Mouse (Mus musculus): ENCODE measurements around the gene Abca13.
A peak's percentile ranks its signal among the peaks of the same experiment; 100 is the strongest.
"Not testable (repeated sequence)": the region's sequence is repeated elsewhere in the genome, so short reads cannot be mapped to it uniquely, and the experiment has no call there.

Gene Abca13

DNA sequence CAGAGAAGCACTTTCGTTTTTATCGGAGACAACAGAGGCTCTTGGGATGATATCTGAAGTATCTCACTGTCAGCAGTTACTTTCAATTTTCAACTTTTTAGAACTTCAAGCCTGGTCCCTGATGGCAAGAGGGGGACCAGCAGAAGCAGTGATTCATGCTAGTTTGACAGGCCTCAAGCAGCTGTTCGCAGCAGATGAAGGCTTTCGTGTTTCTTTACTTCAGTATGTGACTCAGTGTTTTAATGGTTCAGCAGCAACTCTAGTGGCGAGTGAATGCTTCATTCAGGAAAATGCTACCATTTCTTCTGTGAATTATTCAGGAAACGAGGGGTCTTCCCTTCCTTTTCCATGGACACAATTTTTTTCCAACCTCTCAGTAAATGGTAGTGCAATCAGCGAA, 99.4 kb downstream of the Abca13 start:
- no peak for DNase-seq (ENCODE audit: low spot score)

DNA sequence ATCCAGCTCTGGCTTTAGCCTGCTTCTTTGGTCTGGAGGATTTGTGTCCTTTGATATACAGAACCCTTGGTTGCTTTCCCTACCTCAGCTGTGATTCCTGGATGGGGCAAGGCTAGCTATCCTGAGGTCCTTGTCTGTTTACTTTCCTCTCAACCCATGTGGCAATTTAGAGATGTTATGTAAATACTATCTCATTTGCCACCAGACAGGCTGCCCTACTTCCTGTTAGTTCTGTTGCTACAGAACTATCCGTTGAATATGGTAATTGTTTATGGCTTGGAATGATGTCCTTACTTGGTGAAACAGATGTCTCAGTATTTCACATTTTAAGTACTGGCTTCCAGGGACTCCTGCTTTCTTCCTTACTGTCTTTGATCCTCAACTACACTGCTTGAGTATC, 107.9 kb downstream of the Abca13 start:
- DNase-seq (ENCODE audit: low spot score), result no peak

DNA sequence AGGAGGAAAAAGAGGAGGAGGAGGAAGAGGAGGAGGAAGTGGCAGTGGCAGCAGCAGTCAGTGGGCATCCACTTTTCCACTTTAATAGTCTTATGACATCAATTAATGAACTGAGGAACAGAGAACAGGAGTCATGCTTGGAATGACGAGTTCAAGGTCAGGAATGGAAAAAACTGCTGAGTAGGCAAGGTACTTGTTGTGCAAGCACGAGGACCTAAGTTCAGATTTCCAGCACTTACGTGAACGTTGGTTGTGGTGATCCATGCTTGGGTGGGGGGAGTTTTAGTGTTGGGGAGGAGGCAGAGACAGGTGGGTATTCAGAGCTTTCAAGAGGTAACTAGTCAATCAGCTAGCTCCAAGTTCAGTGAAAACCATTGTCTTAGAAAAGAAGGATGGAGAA, 113.7 kb downstream of the Abca13 start:
- DNase-seq (ENCODE audit: low spot score), result no peak

DNA sequence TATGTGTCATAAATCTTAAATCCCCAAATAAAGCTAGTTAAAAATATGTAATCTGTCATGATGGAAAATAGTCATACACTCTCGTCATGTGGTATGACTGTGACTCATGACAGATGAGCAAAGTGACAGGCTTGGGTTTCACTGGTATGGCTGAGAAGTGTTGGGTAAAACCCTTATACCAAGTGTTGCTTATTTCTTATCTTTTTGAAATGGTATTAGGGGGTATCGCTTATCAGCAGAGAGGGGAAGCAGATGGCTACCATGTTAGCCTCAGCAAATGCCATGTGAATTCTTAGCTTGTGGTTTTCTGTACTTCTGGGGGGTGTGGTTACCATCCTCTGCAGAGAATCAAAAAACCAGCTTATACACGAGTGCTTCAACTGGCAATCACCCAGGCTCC, 124.8 kb downstream of the Abca13 start:
- no peak for DNase-seq (ENCODE audit: low spot score)

DNA sequence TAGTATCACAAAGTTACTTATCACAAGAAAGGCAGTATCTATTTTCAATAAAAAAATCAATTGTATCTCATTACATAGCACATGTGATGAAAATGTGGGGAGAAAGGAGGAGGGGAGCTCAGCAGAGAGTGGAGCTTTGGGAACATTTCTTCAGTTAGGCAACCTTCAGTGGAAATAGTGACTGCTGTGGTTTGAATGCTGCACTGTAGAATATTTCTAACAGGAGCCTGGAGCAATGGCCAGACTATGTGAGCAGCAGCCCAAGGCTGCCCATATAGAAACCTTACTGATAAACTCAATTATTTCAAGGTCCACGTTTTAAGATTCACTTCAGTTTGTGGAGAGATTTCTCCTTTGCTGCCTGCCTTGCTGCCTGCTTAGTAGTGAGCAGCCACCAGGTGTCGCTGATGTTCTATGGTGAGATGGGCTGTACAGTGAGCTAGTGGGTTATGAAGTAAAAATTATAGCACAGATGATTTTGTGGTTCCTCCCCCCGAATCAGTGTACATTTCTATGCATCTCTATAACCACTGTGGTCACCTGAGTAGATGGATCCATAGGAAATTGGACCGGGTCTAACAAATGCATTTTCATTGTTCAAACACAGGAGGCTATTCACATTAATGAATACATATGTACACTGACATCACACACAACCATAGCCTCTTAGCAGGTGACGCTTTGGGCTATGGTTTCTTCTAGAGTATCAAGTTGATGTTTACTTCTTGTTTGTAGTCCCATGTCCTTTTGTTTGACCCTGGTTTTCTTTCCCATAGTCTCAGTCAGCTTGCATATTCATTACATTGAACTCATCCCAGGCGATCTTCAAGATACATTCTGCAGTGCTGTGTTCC, 125.6 kb downstream of the Abca13 start:
- DNase-seq (ENCODE audit: low spot score), result peak; percentile 85

DNA sequence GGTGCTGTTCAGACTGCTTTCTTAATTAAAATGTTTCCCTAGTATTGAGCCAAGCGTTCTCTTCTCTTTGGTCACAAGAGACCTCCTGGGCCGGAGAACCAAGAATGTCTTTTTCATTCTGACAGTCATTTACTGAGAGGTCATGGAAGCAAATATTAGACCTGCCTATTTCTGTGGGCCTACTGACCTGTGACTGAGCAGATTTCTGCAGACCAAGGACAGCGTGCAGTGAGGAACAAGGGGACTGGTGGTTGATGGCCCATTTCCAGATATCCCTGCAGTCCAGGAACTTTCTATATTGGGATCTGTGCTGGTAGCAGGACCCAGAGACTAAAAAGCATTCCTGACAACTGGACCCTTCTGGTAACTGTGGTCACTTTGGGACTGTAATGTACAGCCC, 146.4 kb downstream of the Abca13 start:
- DNase-seq (ENCODE audit: low spot score), result no peak

DNA sequence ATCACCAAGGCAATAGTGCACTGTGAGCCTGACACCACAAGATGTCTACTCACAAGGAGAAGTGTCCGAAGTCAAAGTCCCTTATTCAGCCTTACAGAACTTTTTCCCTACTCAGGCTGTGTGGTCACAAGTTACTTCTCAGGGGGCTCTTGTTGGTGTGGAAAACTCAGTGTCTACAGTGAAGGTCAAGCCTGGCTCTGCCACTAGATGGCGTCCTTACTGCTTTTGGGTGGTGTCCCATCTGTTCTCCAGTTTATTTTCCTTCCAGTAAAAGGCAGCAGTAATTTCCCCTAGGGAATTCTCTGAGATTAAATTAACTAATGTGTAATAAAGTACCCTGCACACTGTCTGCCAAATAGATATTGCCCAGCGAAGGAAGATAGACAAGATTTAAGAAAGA, 156.0 kb downstream of the Abca13 start:
- DNase-seq (ENCODE audit: low spot score), result peak; percentile 47

DNA sequence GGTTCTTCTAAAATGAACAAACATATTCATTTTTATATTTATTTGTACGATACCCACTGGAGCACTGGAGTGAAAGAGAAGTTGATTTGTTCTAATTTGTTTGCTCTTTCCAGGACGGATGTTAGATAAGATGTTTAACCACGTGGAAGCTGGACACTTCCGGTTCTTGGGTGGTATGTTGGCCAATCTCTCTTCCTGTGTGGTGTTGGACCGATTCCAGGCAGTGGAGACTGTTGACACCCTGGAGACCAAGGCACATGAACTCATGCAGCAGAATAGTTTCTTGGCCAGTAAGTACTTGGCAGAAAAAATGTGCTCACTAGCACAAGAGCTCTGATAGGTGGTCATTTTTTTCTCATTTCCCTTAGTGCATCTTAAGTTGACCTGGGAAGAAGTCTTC, 181.4 kb downstream of the Abca13 start:
- no peak for DNase-seq (ENCODE audit: low spot score)

DNA sequence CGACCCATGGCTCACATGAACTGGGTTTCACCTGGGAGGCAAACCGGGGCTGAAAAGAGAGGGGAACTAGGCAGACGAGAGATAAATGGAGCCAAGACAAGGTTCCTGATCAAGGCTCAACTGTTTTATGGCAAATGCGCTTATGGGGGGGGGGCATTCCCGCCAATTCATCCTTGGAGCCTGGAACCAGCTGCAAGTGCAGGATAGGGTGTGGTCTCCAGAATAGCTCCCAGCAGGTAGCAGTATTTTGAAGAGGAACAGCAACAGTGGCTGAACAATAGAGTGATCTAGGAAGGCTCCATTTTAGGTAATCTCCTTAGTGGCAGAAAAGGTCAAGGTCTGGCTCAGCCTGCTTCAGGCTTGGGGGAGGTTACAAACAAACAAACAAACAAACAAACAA, 182.7 kb downstream of the Abca13 start:
- DNase-seq (ENCODE audit: low spot score), result not testable (repeated sequence)

DNA sequence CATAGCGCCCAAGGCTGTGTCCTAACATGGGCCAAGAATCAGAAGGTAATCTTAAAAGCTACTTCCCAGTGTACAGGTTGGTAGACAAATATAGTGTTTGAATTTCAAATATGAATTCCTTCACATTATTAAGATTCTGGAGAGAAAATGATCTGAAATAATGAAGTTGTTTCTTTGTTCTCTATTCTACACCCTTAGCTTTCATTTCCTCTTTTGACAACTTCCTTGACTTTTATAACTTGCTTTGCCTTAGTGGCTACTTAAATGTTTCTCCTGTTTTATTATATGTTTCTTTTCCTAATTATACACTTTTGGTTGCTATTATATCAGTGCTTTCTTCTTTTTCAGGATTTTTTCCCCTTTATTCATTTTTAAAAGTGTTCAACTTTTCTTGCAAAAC, 196.8 kb downstream of the Abca13 start:
- no peak for DNase-seq (ENCODE audit: low spot score)

DNA sequence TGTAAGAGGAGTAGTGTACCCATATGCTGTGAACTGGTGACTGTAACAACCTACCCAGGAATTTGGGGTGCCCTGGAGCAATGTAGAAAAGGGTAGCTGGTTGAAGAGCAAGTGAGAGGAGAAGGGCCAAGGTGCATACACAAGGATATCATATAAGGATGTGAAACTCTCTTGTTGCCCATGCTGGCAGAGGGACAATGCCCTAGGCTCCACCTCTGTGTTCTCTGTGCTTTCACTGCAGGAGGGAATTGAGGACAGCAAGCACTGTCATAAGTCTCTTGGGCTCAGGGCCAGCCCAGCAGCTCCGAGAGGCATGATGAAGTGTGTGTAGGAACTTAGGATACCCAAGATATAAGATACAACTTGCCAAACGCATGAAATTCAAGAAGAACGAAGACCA, 225.2 kb downstream of the Abca13 start:
- DNase-seq (ENCODE audit: low spot score), result no peak

DNA sequence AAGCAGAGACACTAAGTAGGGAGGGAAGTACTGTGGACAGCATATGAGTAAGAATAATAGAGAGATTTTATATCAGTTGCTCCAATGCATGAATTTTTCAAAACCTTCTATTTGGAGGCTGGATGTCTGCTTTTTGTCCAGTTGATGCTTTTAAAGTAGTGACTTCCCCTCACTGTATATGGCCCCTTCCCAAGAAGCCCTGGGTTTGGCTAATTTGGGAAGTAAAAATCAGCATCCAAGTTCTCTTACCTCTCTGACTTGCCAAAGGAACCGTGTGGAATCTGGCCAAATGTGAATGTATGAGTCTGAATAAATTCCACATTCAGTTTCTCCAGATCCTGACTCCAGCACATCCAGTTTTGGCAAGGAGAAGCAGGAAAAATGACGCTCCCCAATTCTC, 228.5 kb downstream of the Abca13 start:
- DNase-seq (ENCODE audit: low spot score), result no peak

DNA sequence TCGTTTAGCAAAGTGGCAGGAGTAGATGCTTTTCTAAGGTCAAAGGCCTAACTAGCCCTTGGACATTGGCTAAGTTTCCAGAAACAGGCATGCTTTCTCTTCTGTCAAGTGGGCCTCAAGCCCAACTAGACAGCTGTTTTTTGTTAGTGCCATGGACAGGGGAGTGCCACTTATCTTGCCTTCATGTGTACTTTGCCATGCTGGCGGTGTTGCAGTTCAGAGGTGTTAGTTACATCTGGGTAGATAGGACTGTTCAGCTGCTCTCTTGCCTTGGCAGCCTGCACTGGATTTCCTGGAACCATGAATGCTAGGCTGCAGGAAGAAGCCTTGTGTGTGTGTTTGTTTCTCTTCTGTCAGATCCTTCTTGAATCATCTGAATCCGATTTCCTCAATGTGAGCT, 235.7 kb downstream of the Abca13 start:
- DNase-seq (ENCODE audit: low spot score), result no peak

DNA sequence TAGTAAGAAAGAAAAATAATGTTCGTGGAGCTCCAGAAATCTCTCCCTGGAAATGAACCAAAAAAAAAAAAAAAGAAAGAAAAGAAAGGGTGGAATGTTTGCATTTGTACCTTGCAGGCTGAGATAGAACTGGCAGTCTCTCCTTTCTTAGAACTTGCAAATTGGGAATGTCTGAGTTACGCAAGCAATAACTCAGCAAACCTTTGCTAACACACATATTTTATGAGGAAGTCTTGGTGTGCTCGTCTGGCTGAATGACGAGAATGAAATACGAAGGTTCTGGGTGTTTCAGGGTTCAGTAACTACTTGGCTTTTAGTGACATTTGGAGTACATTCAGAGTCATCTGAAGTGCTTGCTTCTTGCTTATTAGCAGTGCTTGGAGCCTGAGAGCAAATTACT, 241.1 kb downstream of the Abca13 start:
- DNase-seq (ENCODE audit: low spot score), result no peak

DNA sequence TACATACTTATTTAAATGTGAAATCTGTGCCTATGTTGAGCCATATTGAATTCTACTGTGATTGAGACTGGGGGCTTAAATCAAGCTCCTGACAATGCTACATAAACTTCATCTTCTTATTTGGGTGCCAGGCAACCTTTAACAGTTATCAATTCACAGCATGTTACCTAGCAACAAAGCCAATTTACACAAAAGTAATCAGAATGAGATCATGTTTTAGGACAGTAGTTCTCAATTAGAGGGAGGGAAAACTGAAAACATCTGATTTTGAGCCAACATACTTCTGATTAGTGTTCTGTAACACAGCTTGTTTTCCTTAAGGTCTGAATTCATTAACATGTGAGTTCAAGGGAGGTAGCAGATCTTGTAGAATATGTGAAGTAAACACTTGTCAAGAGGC, 244.9 kb downstream of the Abca13 start:
- no peak for DNase-seq (ENCODE audit: low spot score)

DNA sequence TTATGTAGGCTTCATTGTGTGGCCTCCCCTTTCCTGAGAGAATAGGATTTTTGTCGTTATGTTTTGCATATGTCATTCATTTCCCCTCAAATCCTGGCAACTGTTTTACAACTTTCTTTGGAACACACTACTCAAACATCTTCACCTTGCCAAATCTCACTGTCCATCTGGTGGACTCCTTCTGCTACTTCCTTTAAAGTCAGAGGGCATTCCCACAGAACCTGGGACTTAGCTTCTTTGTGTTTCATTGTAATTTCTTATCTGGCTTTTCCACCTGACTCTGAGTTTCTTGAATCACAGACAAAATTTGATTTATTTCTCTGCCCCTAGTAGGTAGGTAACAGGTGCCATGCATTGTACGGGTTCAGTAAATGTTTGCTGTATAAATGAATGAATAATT, 248.0 kb downstream of the Abca13 start:
- no peak for DNase-seq (ENCODE audit: low spot score)

DNA sequence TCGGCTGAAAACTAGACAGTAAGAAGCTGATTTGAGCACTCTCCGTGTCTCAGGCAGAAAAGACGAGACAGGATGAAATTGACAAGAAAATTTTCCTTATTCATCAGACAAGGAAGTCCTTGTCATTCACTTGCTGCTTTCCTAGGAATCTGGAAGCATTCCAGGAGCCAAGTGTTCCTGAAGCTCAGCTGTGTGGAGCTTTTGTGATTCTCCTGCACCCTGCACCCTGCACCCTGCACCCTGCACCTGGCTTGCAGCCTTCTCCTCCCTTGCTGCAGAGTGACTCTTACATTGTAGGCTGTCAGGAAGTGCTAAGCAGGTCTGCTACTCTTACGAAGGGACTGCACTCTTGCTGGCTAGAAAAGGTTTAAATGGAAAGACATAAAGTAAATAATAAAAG, 249.4 kb downstream of the Abca13 start:
- DNase-seq (ENCODE audit: low spot score), result no peak

DNA sequence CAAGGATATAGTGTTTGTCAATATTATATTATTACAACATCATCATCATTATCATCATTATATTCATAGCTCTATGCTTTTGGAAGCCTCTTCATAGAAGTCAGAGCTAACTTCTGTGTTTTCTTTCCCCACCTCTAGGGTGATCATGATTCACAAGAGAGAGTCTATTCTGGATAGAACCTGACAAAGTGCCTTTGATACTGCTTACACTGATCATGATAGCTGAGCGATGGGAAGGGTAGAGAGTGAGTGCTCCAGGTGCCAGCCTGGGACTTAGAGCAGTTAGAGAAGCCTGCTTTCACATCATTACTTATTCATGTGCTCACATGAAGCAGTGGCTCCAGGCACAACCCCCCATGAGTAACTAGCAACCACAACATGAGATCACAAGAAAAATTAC, 280.7 kb downstream of the Abca13 start:
- DNase-seq (ENCODE audit: low spot score), result no peak

DNA sequence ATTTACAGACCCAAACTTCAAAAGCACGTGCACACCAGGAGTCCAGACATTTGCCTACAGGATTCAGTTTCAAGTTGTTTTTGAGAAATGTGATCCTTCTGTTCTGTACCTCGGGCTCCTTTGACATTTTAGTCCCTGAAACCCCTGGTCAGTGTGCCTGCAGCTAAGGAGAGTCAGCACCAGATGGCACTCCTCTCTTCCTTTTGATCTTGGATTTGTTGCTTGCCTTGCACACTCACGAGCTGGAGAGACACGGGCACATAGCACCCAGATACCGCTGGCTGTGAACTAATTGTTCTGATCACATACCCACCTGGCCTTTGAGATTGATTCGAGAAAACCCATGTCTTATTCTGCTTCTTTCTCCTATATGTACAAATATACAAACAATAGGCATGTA, 289.8 kb downstream of the Abca13 start:
- DNase-seq (ENCODE audit: low spot score), result peak; percentile 43

DNA sequence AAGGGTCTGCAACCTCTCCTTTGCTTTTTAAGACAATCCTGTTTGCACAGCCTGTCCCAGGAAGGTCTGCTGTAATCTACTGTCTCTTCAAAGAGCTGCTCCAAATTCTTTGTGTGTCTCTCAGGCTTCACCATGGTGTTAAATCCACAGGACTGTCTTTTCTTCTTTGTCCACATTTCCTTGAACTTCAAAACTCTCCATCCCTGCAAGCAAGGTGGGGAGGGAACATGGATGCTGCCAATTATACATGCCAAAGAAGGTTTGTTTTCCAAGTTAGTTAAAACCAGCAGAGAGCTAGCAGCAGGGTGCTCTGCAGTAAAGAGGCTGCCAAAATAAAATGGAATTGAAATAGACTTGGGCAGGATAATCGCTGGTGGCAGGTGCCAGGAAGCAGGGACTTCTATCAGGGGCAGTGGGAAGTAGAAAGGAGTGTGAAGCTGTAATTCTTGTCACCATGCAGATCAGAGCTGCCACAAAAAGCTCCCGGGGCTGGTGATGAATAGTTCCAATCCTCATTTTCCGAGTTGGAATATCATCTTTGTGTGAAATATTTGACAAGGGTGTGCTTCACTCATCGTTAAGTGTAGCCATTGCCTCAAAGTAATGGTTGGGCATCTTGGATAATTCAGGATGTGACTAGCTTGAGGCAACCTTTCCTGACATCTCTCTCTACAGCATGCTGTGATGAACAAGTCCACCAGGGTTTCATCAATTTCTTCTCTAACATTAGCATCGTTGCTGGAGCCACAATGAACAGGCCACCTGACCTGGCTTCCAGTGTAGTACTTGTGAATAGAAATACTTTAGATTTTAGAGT, 308.8 kb downstream of the Abca13 start:
- no peak for DNase-seq (ENCODE audit: low spot score)

DNA sequence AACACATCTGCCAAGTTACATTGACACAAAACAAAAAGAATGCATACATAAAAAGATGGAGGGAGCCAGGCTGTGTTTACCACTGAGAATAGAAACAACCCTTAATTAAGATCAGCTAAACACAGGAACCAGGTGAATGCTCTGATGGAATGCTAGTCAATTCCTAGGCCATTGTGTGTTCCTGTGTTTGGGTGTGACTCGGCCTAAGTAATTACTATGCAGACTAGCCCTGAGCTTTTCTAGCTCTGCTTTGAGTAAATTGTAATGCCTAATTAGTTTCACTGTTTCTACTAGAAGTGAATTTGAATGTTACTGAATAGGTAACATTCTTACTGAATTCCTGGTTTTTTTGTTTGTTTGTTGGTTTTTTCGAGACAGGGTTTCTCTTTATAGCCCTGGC, 323.2 kb downstream of the Abca13 start:
- DNase-seq (ENCODE audit: low spot score), result not testable (repeated sequence)

DNA sequence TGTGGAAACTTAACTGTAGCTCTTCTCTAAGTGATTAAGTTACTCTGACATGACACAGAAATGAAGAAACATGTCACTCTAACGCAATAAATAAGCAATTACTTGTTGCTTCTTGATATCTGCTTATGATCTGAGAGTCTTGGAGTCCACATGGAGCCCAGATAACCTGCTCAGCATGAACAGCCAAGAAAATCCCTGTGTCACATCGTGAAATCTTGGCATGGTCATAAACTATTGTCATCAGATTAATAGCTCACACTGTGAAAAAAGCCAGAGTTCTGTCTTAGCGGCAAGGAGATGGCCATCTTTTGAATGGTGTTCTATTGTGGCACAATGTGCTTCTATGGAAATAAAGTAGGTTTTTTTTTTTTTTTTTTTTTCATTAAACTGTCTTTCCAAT, 336.8 kb downstream of the Abca13 start:
- DNase-seq (ENCODE audit: low spot score), result no peak

DNA sequence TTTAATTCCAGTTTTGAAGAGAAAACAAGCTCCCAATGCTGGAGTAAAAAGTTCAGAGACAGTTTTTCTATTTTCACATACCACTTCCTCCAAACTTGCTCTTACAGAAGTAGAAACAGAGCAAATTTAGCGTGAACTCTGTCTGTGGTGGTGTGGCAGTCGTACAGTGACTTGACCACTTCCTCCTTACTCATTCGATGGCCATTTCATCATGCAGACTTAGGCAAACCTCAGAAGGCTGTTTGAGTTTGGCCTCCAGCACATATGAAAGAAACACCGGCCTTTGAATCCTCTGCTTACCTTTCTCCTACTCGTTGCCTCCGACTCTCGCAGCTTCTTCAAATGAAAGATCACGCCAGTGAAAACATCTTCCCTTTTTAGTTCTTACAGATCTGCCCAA, 340.0 kb downstream of the Abca13 start:
- DNase-seq (ENCODE audit: low spot score), result no peak

DNA sequence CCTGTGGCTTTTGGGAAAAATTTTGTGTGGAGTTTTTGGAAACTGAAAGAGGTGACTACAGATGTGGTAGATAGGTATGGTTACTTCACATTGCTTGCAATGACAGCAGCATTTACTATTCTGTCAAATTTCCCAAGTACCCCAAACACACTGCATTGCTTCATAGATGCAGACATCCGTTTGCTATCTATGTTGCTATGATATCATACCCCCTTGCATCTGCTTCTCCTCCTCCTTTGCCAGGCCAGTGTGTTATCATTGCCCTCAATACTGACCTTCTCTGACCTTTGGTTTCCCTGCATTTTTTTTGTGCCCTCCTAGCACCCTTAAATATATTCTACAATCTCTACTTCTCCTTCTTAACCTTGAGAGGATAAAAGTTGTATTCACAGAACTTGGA, 341.4 kb downstream of the Abca13 start:
- DNase-seq (ENCODE audit: low spot score), result no peak
